Mouse (Mus musculus): ENCODE measurements at regions not wholly inside any gene's neighbourhood (a gene's known extent, or its start where the extent isn't known, plus 50 kb on each side); places are given as distances from the start of the nearest gene placed in this dataset.

GRCm38 (mm10) chr3:149405872-149406271 lies 415.5 kb upstream of the Adgrl2 start:
- TF ChIP-seq NANOG (IDR thresholded peaks at IDR 0.05; ENCODE audit: borderline replicate concordance, low read length), result peak; percentile 53; the same call in 1 of the 2 replicates
- no peak for TF ChIP-seq CTCF (conservative IDR thresholded peaks at IDR 0.05; ENCODE audit: low read length)
- TF ChIP-seq POU5F1 (IDR thresholded peaks at IDR 0.05; ENCODE audit: borderline replicate concordance, low read length), result peak; percentile 32; the same call in 1 of the 2 replicates
- Histone ChIP-seq H3K9me3 (ENCODE audit: low read length) (no peaks in the 10 kb centered on the region), H3K27me3 (ENCODE audit: insufficient read depth, low read length) (peaks cover 4% of the 10 kb centered on the region; the same call in 1 of the 2 replicates), H3K4me3 (replicated peaks; ENCODE audit: low read length) (no peak overlapping the region), H3K36me3 (ENCODE audit: insufficient read depth, low read length) (no peaks in the 10 kb centered on the region), H3K4me1 (replicated peaks; ENCODE audit: low read depth, low read length) (peaks cover 38% of the 10 kb centered on the region)

DNA sequence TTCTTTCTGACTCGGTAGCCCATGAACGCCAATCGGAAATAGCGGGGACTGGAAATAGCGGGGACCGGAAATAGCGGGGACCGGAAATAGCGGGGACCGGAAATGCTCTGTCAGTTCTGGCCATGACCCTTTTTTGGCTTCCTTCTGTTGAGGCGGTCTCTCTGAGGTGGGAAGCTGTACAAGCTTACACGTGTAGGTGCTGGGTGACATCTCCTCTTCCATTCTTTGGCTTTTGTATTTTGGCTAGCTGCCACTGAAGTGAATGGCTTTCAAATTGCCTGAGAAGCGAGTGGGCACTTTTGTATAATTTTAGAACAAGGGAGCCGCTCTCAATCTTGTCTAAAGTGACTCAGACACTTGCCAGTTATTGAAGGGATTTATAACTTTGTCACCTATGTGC lies 414.3 kb upstream of the Adgrl2 start:
- H3K9me3 ChIP-seq (ENCODE audit: low read length), result no peaks in the 10 kb centered on the region
- no peak overlapping the region for H3K4me3 ChIP-seq (replicated peaks; ENCODE audit: low read length)
- H3K36me3 ChIP-seq (ENCODE audit: insufficient read depth, low read length), result no peaks in the 10 kb centered on the region
- peaks cover 38% of the 10 kb centered on the region for H3K4me1 ChIP-seq (replicated peaks; ENCODE audit: low read depth, low read length)
- H3K27me3 ChIP-seq (ENCODE audit: insufficient read depth, low read length), result peaks cover 4% of the 10 kb centered on the region; the same call in 1 of the 2 replicates
- TF ChIP-seq POU5F1 (IDR thresholded peaks at IDR 0.05; ENCODE audit: borderline replicate concordance, low read length) (no peak), CTCF (conservative IDR thresholded peaks at IDR 0.05; ENCODE audit: low read length) (no peak), NANOG (IDR thresholded peaks at IDR 0.05; ENCODE audit: borderline replicate concordance, low read length) (no peak)

DNA sequence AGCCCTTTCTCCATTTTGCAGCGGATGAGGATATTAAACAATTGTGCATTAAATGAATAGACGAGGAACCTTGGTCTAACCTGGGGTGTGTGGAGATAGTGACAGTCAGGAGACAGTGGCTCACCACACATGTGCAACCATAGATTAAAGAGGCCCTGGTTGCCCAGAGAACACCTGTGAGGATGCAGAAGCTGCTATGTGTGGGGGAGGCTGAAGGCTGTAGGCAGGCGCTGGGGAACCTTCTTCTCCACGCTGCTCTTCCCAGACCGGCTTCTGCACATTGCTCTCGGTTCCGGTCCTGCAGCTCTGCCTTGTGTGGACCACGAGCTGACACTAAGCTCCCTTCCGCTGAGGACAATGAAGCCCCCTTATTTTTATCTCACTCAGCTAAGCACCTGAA lies 412.1 kb upstream of the Adgrl2 start:
- peaks cover 4% of the 10 kb centered on the region; the same call in 1 of the 2 replicates for H3K27me3 ChIP-seq (ENCODE audit: insufficient read depth, low read length)
- TF ChIP-seq CTCF (conservative IDR thresholded peaks at IDR 0.05; ENCODE audit: low read length), result no peak
- TF ChIP-seq NANOG (IDR thresholded peaks at IDR 0.05; ENCODE audit: borderline replicate concordance, low read length), result no peak
- no peak for TF ChIP-seq POU5F1 (IDR thresholded peaks at IDR 0.05; ENCODE audit: borderline replicate concordance, low read length)
- H3K4me3 ChIP-seq (replicated peaks; ENCODE audit: low read length), result no peak overlapping the region
- no peaks in the 10 kb centered on the region for H3K9me3 ChIP-seq (ENCODE audit: low read length)
- H3K36me3 ChIP-seq (ENCODE audit: insufficient read depth, low read length), result no peaks in the 10 kb centered on the region
- peaks cover 29% of the 10 kb centered on the region for H3K4me1 ChIP-seq (replicated peaks; ENCODE audit: low read depth, low read length)

DNA sequence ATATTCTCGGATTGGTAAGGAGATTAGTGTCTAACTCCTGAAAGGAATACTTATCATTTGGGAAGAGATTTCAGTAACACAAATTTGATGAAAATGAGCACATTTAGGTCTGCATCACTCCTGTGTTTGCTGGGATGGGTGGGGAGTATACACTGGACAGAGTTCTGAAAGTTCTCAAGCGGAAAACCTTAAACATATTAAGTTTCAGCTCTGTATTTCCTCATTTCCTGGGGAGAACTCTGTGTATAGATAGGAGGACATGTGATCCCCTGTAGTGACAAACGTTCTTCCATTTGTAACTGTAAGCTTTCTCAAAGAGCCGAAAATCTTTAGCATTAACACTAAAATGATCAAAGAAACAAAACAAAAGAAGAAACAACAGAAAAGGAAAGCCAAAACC lies 404.7 kb upstream of the Adgrl2 start:
- Histone ChIP-seq H3K4me1 (replicated peaks; ENCODE audit: low read depth, low read length) (no peaks in the 10 kb centered on the region), H3K4me3 (replicated peaks; ENCODE audit: low read length) (no peak overlapping the region), H3K36me3 (ENCODE audit: insufficient read depth, low read length) (no peaks in the 10 kb centered on the region), H3K9me3 (ENCODE audit: low read length) (no peaks in the 10 kb centered on the region), H3K27me3 (ENCODE audit: insufficient read depth, low read length) (no peaks in the 10 kb centered on the region)
- TF ChIP-seq CTCF (conservative IDR thresholded peaks at IDR 0.05; ENCODE audit: low read length) (no peak), POU5F1 (IDR thresholded peaks at IDR 0.05; ENCODE audit: borderline replicate concordance, low read length) (no peak), NANOG (IDR thresholded peaks at IDR 0.05; ENCODE audit: borderline replicate concordance, low read length) (no peak)

DNA sequence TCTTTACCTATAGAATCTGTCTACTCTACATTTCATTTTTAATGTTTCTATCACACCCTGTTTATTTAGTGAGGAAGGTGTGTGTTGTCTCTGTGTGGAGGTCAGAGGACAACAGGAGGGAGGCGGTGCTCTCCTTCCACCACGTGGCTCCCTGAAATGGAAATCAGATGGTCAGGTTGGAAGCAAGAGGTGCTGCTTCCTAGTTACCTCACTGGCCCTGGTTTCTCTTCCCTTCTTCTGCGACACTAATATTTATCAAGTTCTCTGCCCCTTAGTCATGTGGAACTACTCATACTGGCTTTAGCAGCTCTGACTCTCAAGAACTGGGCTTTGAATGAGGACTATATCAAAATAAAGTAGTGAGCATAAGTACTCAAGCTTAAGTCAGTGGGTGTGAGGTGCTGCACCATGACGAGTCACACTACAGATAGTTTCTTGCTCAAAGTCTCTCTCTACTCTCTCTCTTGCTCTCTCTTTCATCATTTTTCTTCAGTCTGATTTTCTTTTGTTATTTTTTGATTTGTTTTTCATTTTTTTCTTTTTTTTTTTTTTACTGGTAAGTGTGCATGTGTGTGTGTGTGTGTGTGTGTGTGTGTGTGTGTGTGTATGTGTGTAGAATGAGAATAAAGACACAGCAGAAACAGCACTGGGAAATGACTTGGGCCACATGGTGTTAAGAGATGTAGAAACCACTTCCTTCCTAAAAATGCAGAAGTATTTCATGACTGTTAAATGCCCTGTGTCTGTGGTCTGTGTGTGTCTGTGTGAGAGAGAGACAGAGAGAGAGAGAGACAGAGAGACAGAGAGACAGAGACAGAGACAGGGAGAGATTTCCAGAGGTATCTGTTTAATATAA lies 403.2 kb upstream of the Adgrl2 start:
- Histone ChIP-seq H3K4me3 (replicated peaks; ENCODE audit: low read length) (no peak overlapping the region), H3K9me3 (ENCODE audit: low read length) (no peaks in the 10 kb centered on the region), H3K36me3 (ENCODE audit: insufficient read depth, low read length) (no peaks in the 10 kb centered on the region), H3K4me1 (replicated peaks; ENCODE audit: low read depth, low read length) (no peaks in the 10 kb centered on the region), H3K27me3 (ENCODE audit: insufficient read depth, low read length) (no peaks in the 10 kb centered on the region)
- TF ChIP-seq POU5F1 (IDR thresholded peaks at IDR 0.05; ENCODE audit: borderline replicate concordance, low read length) (no peak), NANOG (IDR thresholded peaks at IDR 0.05; ENCODE audit: borderline replicate concordance, low read length) (no peak), CTCF (conservative IDR thresholded peaks at IDR 0.05; ENCODE audit: low read length) (no peak)

DNA sequence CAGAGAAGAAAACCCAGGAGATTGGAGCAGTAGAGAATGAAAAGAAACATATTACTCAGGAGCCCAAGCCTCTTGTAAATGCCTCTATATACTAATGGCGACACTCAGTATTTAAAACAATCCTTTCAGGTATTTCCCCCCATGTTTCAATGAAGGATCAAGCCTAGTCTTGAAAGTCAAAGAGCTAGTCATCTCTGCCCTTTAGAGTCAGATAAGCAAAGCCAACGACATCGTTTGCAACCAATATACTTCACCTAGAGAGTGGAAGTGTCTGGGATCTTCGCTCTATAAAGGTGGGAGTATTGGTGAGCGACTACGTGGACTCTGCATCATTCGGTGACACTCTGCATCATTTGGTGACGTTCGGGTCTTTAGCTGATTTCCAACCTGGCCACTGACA lies 401.8 kb upstream of the Adgrl2 start:
- TF ChIP-seq CTCF (conservative IDR thresholded peaks at IDR 0.05; ENCODE audit: low read length) (no peak), POU5F1 (IDR thresholded peaks at IDR 0.05; ENCODE audit: borderline replicate concordance, low read length) (no peak), NANOG (IDR thresholded peaks at IDR 0.05; ENCODE audit: borderline replicate concordance, low read length) (no peak)

DNA sequence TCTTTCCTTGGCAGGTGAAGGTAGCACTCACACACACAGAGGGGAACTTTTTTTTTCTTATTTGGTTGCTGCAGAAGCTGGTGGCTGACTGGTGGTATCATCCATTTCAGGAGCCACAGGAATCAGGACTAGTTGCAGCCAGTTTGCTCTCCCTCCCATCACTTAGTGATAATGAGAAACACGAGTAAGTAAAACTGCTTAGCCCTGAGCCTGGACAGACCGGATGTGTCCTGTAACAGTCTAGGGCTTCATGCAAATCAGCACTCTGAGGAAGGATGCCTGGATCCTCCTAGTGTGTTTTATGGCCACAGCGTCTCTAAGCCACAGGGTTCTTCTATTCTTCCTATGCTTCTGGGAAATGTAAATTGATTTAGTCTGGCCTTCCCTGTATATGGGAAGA lies 397.2 kb upstream of the Adgrl2 start:
- no peaks in the 10 kb centered on the region for H3K9me3 ChIP-seq (ENCODE audit: low read length)
- H3K36me3 ChIP-seq (ENCODE audit: insufficient read depth, low read length), result no peaks in the 10 kb centered on the region
- TF ChIP-seq NANOG (IDR thresholded peaks at IDR 0.05; ENCODE audit: borderline replicate concordance, low read length) (no peak), POU5F1 (IDR thresholded peaks at IDR 0.05; ENCODE audit: borderline replicate concordance, low read length) (no peak), CTCF (conservative IDR thresholded peaks at IDR 0.05; ENCODE audit: low read length) (no peak)
- H3K4me3 ChIP-seq (replicated peaks; ENCODE audit: low read length), result no peak overlapping the region
- H3K4me1 ChIP-seq (replicated peaks; ENCODE audit: low read depth, low read length), result peaks cover 11% of the 10 kb centered on the region
- H3K27me3 ChIP-seq (ENCODE audit: insufficient read depth, low read length), result no peaks in the 10 kb centered on the region

More for the DNA sequence above, 401.8 kb upstream of the Adgrl2 start:
- no peaks in the 10 kb centered on the region for H3K27me3 ChIP-seq (ENCODE audit: insufficient read depth, low read length)
- H3K9me3 ChIP-seq (ENCODE audit: low read length), result no peaks in the 10 kb centered on the region
- H3K4me1 ChIP-seq (replicated peaks; ENCODE audit: low read depth, low read length), result peaks cover 5% of the 10 kb centered on the region; the same call in 1 of the 2 replicates
- H3K4me3 ChIP-seq (replicated peaks; ENCODE audit: low read length), result no peak overlapping the region
- no peaks in the 10 kb centered on the region for H3K36me3 ChIP-seq (ENCODE audit: insufficient read depth, low read length)

- Histone ChIP-seq H3K4me3 (replicated peaks; ENCODE audit: low read length) (no peak overlapping the region), H3K27me3 (ENCODE audit: insufficient read depth, low read length) (no peaks in the 10 kb centered on the region), H3K36me3 (ENCODE audit: insufficient read depth, low read length) (no peaks in the 10 kb centered on the region), H3K9me3 (ENCODE audit: low read length) (no peaks in the 10 kb centered on the region), H3K4me1 (replicated peaks; ENCODE audit: low read depth, low read length) (peaks cover 11% of the 10 kb centered on the region)
- TF ChIP-seq POU5F1 (IDR thresholded peaks at IDR 0.05; ENCODE audit: borderline replicate concordance, low read length) (no peak), CTCF (conservative IDR thresholded peaks at IDR 0.05; ENCODE audit: low read length) (no peak), NANOG (IDR thresholded peaks at IDR 0.05; ENCODE audit: borderline replicate concordance, low read length) (no peak)
These were observed 395.7 kb upstream of the Adgrl2 start for GRCm38 (mm10) chr3:149386027-149386426.
